Mouse (Mus musculus) G1E (cell line): ENCODE measurements around the gene Mocs1. TPM values are rescaled to one million over a fixed set of nuclear protein-coding genes. Genes with fewer than 3 reads are reported as not detected.

Experiments used
- ATAC-seq: 2 replicates; pipeline ENCODE4 v1.8.0; 2016; ENCODE audit warnings: mild to moderate bottlenecking; ENCODE audit not compliant: insufficient number of reproducible peaks, poor library complexity, low FRiP score, severe bottlenecking; ENCODE audit errors: extremely low read depth
- DNase-seq: peaks from one replicate; pipeline ENCODE4 v3.0.0; 2012; ENCODE audit warnings: low spot score
- H3K27me3 ChIP-seq: 2 replicates; pipeline ENCODE4 v1.6.1; 2012; ENCODE audit warnings: mild to moderate bottlenecking, low read length, inconsistent platforms; ENCODE audit not compliant: insufficient read depth
- H3K36me3 ChIP-seq: replicated peaks from 2 replicates; pipeline ENCODE3; 2012; ENCODE audit warnings: mild to moderate bottlenecking, inconsistent platforms
- H3K4me1 ChIP-seq: 2 replicates; pipeline ENCODE4 v1.6.1; 2012; ENCODE audit warnings: low read depth, low read length, inconsistent platforms, mixed read lengths; ENCODE audit not compliant: insufficient read depth
- H3K4me3 ChIP-seq: 2 replicates; pipeline ENCODE4 v1.5.1; 2012; ENCODE audit warnings: low read depth, mild to moderate bottlenecking, inconsistent platforms, low read length, moderate library complexity, mixed read lengths
- H3K9me3 ChIP-seq: replicated peaks from 2 replicates; pipeline ENCODE4 v1.6.1; 2012; ENCODE audit warnings: inconsistent platforms
- CTCF ChIP-seq: IDR thresholded peaks from 2 replicates; pipeline ENCODE4 v1.5.1; 2012; ENCODE audit warnings: low read depth, low read length, inconsistent platforms, mixed read lengths
- GATA1 ChIP-seq: IDR thresholded peaks from 2 replicates; pipeline ENCODE4 v1.6.1; 2012; ENCODE audit warnings: borderline replicate concordance, low read length, inconsistent platforms, mixed read lengths
- GATA2 ChIP-seq: IDR thresholded peaks from 2 replicates; pipeline ENCODE4 v1.6.1; 2012; ENCODE audit warnings: low read depth, low read length, inconsistent platforms, borderline replicate concordance
- POLR2AphosphoS5 ChIP-seq: IDR thresholded peaks from 2 replicates; pipeline ENCODE4 v1.6.1; 2012; ENCODE audit warnings: low read depth, low read length, inconsistent platforms; ENCODE audit not compliant: insufficient replicate concordance
- TAL1 ChIP-seq: conservative IDR thresholded peaks from 2 replicates; pipeline ENCODE4 v1.6.1; 2012; ENCODE audit warnings: low read depth, low read length, inconsistent platforms, mixed read lengths
- polyA plus RNA-seq: library from polyadenylated mRNA; stranded (reverse); fragments of >175 nt; gene quantifications from 2 replicates; pipeline ENCODE4 v1.2.3, GENCODE M21; 2012
- total RNA-seq, 2 experiments: library from RNA; stranded (forward) in 1 of 2; stranded (reverse) in 1 of 2; fragments of 200-1000 nt in 1 of 2; fragments of >200 nt in 1 of 2; fragmentation: Nextera tagmentation in 1 of 2; gene quantifications; 2 replicates each; pipeline ENCODE4 v1.2.3; 2014 to 2017

The Mocs1 gene
- total RNA-seq (2014; fragmentation: Nextera tagmentation) (55.0 and 85.5 TPM in 2 replicates), total RNA-seq (2017) (30.2 and 32.2 TPM in 2 replicates), polyA plus RNA-seq (37.0 and 38.8 TPM in 2 replicates)

- peak; percentile 95 for ATAC-seq
- Histone ChIP-seq H3K4me1 (peaks cover 55% of the 10 kb centered on the region), H3K27me3 (0 out of 2 replicates have a peak, but pooled peaks cover 6% of the 10 kb centered on the region), H3K4me3 (peak within 1 kb of the TSS; percentile 89), H3K9me3 (no peaks in the 10 kb centered on the region), H3K36me3 (peaks cover 33% of the 10 kb centered on the region)
- TF ChIP-seq POLR2AphosphoS5 (no peak), TAL1 (no peak), CTCF (no peak), GATA2 (no peak), GATA1 (no peak)
- DNase-seq = peak; percentile 94
Measured at GRCm38 (mm10) chr17:49428239-49428688, at the start of gene Mocs1. Gene Mocs1, plus strand, starts transcription at chr17:49428362.

DNA sequence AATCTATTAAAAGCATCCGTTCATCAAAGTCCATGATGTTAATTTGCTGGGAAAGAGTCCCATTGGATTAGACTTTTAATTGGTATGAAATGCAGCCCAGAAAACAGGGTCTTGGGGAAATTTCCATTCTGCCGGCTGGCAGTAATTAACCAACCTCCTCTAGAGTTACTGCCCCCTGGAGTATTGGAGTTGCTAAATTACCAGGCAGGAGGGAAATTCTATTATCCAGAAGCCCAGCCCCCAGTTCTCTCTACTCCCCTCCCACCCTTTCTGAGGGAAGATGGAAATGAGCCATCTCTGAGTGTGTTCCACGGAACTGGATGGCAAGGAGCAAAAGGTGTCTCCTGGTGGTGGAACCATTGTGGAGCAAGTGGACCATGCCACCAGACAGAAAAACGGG lies 48.5 kb upstream of the Mocs1 start:
- H3K4me1 ChIP-seq = no peaks in the 10 kb centered on the region
- ATAC-seq (no peak), DNase-seq (no peak)
- no peak overlapping the region for H3K4me3 ChIP-seq
- H3K36me3 ChIP-seq = no peaks in the 10 kb centered on the region
- no peaks in the 10 kb centered on the region for H3K27me3 ChIP-seq
- TF ChIP-seq CTCF = no peak
- TF ChIP-seq GATA1 = no peak
- TF ChIP-seq GATA2 = no peak
- TF ChIP-seq POLR2AphosphoS5 = no peak
- no peak for TF ChIP-seq TAL1
- peaks cover 40% of the 10 kb centered on the region for H3K9me3 ChIP-seq

GRCm38 (mm10) chr17:49384217-49384943 lies 43.8 kb upstream of the Mocs1 start:
- ATAC-seq (no peak), DNase-seq (no peak)
- Histone ChIP-seq H3K4me3 (peak overlapping the region; percentile 6; the same call in 1 of the 2 replicates), H3K4me1 (no peaks in the 10 kb centered on the region), H3K9me3 (peaks cover 19% of the 10 kb centered on the region), H3K36me3 (no peaks in the 10 kb centered on the region), H3K27me3 (no peaks in the 10 kb centered on the region)
- TF ChIP-seq CTCF = no peak
- TF ChIP-seq POLR2AphosphoS5 = no peak
- TF ChIP-seq TAL1 = no peak

GRCm38 (mm10) chr17:49387741-49388140 lies 40.4 kb upstream of the Mocs1 start:
- no peak for ATAC-seq
- TF ChIP-seq CTCF = no peak
- TF ChIP-seq GATA1 = no peak
- no peak for TF ChIP-seq POLR2AphosphoS5
- TF ChIP-seq TAL1 = no peak
- no peak for TF ChIP-seq GATA2
- DNase-seq = no peak

DNA sequence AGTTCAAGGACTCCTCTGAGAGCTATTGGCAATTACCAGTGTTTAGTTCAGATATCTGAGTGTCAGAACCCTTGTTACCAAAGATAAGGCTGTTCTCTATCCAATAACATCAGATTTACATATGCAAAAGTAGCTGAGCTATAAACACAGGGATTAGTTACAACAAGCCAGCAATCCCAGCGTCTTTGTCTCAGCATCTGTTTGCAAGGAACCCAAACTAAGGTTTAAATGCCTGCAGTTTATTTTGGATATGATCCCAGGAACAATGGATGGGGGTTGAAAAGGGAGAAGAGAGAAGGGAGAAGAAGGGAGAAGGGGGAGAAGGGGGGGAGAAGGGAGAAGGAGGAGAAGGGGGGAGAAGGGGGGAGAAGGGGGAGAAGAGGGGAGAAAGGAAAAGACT lies 35.4 kb upstream of the Mocs1 start:
- Histone ChIP-seq H3K27me3 (no peaks in the 10 kb centered on the region), H3K4me3 (no peak overlapping the region), H3K9me3 (no peaks in the 10 kb centered on the region), H3K36me3 (no peaks in the 10 kb centered on the region), H3K4me1 (no peaks in the 10 kb centered on the region)
- TF ChIP-seq GATA2 = no peak
- TF ChIP-seq POLR2AphosphoS5 = no peak
- no peak for TF ChIP-seq TAL1
- no peak for TF ChIP-seq CTCF
- no peak for TF ChIP-seq GATA1
- ATAC-seq (no peak), DNase-seq (no peak)

More at GRCm38 (mm10) chr17:49387741-49388140, 40.4 kb upstream of the Mocs1 start:
- Histone ChIP-seq H3K4me1 (no peaks in the 10 kb centered on the region), H3K27me3 (no peaks in the 10 kb centered on the region), H3K4me3 (no peak overlapping the region), H3K36me3 (no peaks in the 10 kb centered on the region), H3K9me3 (peaks cover 13% of the 10 kb centered on the region)

DNA sequence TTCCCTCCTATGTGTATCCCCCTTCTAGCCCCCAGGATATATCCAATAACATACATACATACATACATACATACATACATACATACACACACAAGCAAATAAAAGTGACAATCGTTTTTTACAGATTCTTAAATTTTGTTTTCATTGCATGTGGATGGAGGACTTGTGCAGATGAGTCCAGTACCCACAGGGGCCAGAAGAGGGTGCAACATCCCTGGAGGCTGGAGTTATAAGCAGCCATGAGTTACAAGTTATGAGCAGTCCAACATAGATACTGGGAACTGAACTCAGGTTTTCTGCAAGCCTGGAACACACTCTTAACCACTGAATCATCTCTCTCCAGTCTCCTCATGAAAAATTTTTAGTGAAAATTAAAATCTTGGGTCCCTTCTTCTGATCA lies 33.3 kb upstream of the Mocs1 start:
- Histone ChIP-seq H3K4me1 (no peaks in the 10 kb centered on the region), H3K27me3 (no peaks in the 10 kb centered on the region), H3K4me3 (no peak overlapping the region), H3K36me3 (no peaks in the 10 kb centered on the region), H3K9me3 (no peaks in the 10 kb centered on the region)
- no peak for ATAC-seq
- DNase-seq = no peak
- TF ChIP-seq POLR2AphosphoS5 (no peak), GATA2 (no peak), TAL1 (no peak), CTCF (no peak), GATA1 (no peak)

- Histone ChIP-seq H3K4me3 (no peak overlapping the region), H3K4me1 (no peaks in the 10 kb centered on the region), H3K9me3 (no peaks in the 10 kb centered on the region), H3K36me3 (no peaks in the 10 kb centered on the region), H3K27me3 (no peaks in the 10 kb centered on the region)
- DNase-seq (no peak), ATAC-seq (no peak)
- TF ChIP-seq GATA1 (no peak), TAL1 (no peak), CTCF (no peak), POLR2AphosphoS5 (no peak), GATA2 (no peak)
Measured at GRCm38 (mm10) chr17:49399605-49400004, 28.6 kb upstream of the Mocs1 start.
